Mouse (Mus musculus) myocyte (in vitro differentiated cells): Measurements from ENCODE around the gene Slc25a17. TPM values are rescaled to one million over a fixed set of nuclear protein-coding genes. Genes with fewer than 3 reads are reported as not detected.
A peak's percentile ranks its signal among the peaks of the same experiment; 100 is the strongest.

ENCODE experiments used
- H3K27me3 ChIP-seq: one replicate; pipeline ENCODE4 v1.6.1; 2011; ENCODE audit not compliant: control insufficient read depth, insufficient read depth, insufficient read length
- H3K36me3 ChIP-seq: one replicate; pipeline ENCODE4 v1.6.1; 2011; ENCODE audit not compliant: control insufficient read depth, insufficient read depth
- H3K4me2 ChIP-seq: one replicate; pipeline ENCODE4 v1.6.1; 2011; ENCODE audit warnings: low read depth, control low read depth
- H3K4me3 ChIP-seq: one replicate; pipeline ENCODE4 v1.5.1; 2011; ENCODE audit warnings: mild to moderate bottlenecking, control low read depth, moderate library complexity
- H3K79me2 ChIP-seq: one replicate; pipeline ENCODE4 v1.6.1; 2011; ENCODE audit not compliant: control insufficient read depth, insufficient read depth
- H3ac ChIP-seq: one replicate; pipeline ENCODE4 v1.6.1; 2011; ENCODE audit not compliant: control insufficient read depth, insufficient read length
- CEBPB ChIP-seq: IDR thresholded peaks from 2 replicates; pipeline ENCODE4 v1.6.1; 2011; ENCODE audit warnings: mild to moderate bottlenecking, moderate library complexity; ENCODE audit not compliant: poor library complexity, insufficient read depth, severe bottlenecking
- E2F4 ChIP-seq: IDR thresholded peaks from one replicate; pipeline ENCODE4 v1.6.1; 2011; ENCODE audit warnings: mild to moderate bottlenecking, control low read depth, moderate library complexity; ENCODE audit not compliant: insufficient read depth
- MAX ChIP-seq: IDR thresholded peaks from one replicate; pipeline ENCODE4 v1.6.1; 2011; ENCODE audit warnings: low read depth, mild to moderate bottlenecking, control low read depth
- MYOD1 ChIP-seq, 3 experiments: IDR thresholded peaks; one replicate each; pipeline ENCODE4 v1.6.1; 2011; ENCODE audit warnings: control low read depth in 2 of 3, low read depth in 2 of 3, mild to moderate bottlenecking in 2 of 3, moderate library complexity in 1 of 3; ENCODE audit not compliant: insufficient read length in 2 of 3, control insufficient read depth in 1 of 3
- MYOG ChIP-seq, 3 experiments: IDR thresholded peaks; one replicate each; pipeline ENCODE4 v1.6.1; 2011; ENCODE audit warnings: control low read depth in 2 of 3, low read depth in 2 of 3, mild to moderate bottlenecking in 2 of 3; ENCODE audit not compliant: insufficient read length in 2 of 3, control insufficient read depth in 1 of 3, insufficient read depth in 1 of 3
- POLR2A ChIP-seq: IDR thresholded peaks from one replicate; pipeline ENCODE4 v1.6.1; 2011; ENCODE audit warnings: low read depth, mild to moderate bottlenecking, control low read depth, moderate library complexity; ENCODE audit not compliant: insufficient read length
- POLR2AphosphoS2 ChIP-seq: IDR thresholded peaks from one replicate; pipeline ENCODE4 v1.6.1; 2011; ENCODE audit warnings: low read depth, control low read depth; ENCODE audit not compliant: insufficient read length
- REST ChIP-seq: IDR thresholded peaks from one replicate; pipeline ENCODE4 v1.6.1; 2011; ENCODE audit warnings: mild to moderate bottlenecking, control low read depth, moderate library complexity; ENCODE audit not compliant: insufficient read depth, insufficient read length
- SRF ChIP-seq: IDR thresholded peaks from one replicate; pipeline ENCODE4 v1.6.1; 2011; ENCODE audit warnings: low read depth; ENCODE audit not compliant: control insufficient read depth, insufficient read length
- TCF12 ChIP-seq: IDR thresholded peaks from one replicate; pipeline ENCODE4 v1.6.1; 2011; ENCODE audit warnings: mild to moderate bottlenecking, control low read depth; ENCODE audit not compliant: poor library complexity, insufficient read depth, severe bottlenecking
- TCF3 ChIP-seq: IDR thresholded peaks from one replicate; pipeline ENCODE4 v1.6.1; 2011; ENCODE audit warnings: low read depth, control low read depth; ENCODE audit not compliant: insufficient read length
- USF1 ChIP-seq: IDR thresholded peaks from one replicate; pipeline ENCODE4 v1.6.1; 2011; ENCODE audit warnings: low read depth, mild to moderate bottlenecking, control low read depth, moderate library complexity
- polyA plus RNA-seq: library from polyadenylated mRNA; unstranded; fragments of >200 nt; fragmentation: generic; extraction: Trizol; gene quantifications from one replicate; pipeline ENCODE4 v1.2.1, GENCODE M21; 2012; ENCODE audit warnings: missing spikeins

Slc25a17 gene
- polyA plus RNA-seq, 1 experiment: 40.9 TPM

GRCm38 (mm10) chr15:81300520-81301069 lies 60.0 kb downstream of the Slc25a17 start:
- TF ChIP-seq E2F4 (no peak), USF1 (peak; percentile 39), MYOD1 (IDR thresholded peaks at IDR 0.05; ENCODE audit: control insufficient read depth in 1 of 3, insufficient read length in 2 of 3, low read depth in 2 of 3) (peak in 1 of 3 experiments; percentile 12), MYOG (IDR thresholded peaks at IDR 0.05; ENCODE audit: control insufficient read depth in 1 of 3, insufficient read depth in 1 of 3, insufficient read length in 2 of 3, low read depth in 2 of 3) (peak in 1 of 3 experiments; percentile 26), POLR2AphosphoS2 (no peak), POLR2A (no peak), REST (no peak)
- Histone ChIP-seq H3K4me3 (no peak overlapping the region), H3ac (no peak overlapping the region), H3K79me2 (no peaks in the 10 kb centered on the region), H3K36me3 (no peaks in the 10 kb centered on the region), H3K4me2 (peak overlapping the region; percentile 56), H3K27me3 (no peaks in the 10 kb centered on the region)

DNA sequence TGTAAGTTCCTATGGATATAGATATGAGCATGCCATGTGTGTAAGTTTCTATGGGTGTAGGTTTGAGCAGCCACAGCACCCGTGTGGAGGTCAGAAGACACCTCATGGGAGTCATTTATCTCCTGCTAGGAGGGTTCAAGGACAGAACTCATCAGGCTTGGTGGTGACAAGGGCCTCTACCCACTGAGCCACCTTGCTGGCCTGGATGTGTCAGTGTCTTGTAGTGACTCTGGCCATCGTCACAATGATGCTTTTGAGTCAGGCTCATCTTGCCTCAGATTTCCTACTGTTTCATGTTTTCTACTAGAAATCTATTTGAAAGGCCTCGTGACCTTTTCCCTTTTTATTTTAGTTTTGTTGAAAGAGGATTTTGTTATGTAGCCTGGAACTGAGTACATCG lies 61.1 kb downstream of the Slc25a17 start:
- Histone ChIP-seq H3K27me3 (no peaks in the 10 kb centered on the region), H3K79me2 (no peaks in the 10 kb centered on the region), H3ac (no peak overlapping the region), H3K4me3 (no peak overlapping the region), H3K36me3 (no peaks in the 10 kb centered on the region), H3K4me2 (no peak overlapping the region)
- TF ChIP-seq POLR2AphosphoS2: no peak
- TF ChIP-seq SRF: no peak
- no peak for TF ChIP-seq USF1
- no peak for TF ChIP-seq E2F4
- TF ChIP-seq POLR2A: no peak
- no peak for TF ChIP-seq CEBPB
- TF ChIP-seq TCF3: no peak
- TF ChIP-seq TCF12: no peak
- TF ChIP-seq MAX: no peak
- TF ChIP-seq MYOD1 (IDR thresholded peaks at IDR 0.05; ENCODE audit: control insufficient read depth in 1 of 3, insufficient read length in 2 of 3, low read depth in 2 of 3): no peak
- no peak for TF ChIP-seq REST

DNA sequence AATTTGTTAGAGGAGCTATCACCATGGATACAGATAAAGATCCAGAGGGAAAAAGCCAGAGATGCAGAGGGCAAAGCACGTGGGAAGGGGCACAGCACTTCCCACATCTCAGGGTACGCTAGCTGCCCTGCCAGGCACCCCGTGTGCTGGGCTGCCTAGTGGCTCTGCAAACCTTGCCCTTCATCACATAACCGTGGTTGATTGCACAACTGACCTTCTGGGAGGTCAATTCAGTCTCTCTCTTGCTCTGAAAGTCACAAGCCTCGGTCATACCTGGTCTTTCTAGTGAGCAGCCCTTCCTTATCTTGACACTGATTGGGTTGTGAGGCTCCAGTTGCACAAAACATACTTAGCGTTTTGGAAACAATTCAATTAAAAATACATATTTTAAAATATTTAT lies 62.4 kb downstream of the Slc25a17 start:
- H3K27me3 ChIP-seq: no peaks in the 10 kb centered on the region
- TF ChIP-seq TCF12 (no peak), CEBPB (peak; percentile 68; the same call in 1 of the 2 replicates)
- no peak overlapping the region for H3ac ChIP-seq
- no peaks in the 10 kb centered on the region for H3K36me3 ChIP-seq
- H3K4me3 ChIP-seq: no peak overlapping the region
- no peaks in the 10 kb centered on the region for H3K79me2 ChIP-seq
- H3K4me2 ChIP-seq: no peak overlapping the region

GRCm38 (mm10) chr15:81297543-81297942 lies 63.1 kb downstream of the Slc25a17 start:
- H3K4me3 ChIP-seq: no peak overlapping the region
- H3K27me3 ChIP-seq: no peaks in the 10 kb centered on the region
- H3K36me3 ChIP-seq: no peaks in the 10 kb centered on the region
- H3ac ChIP-seq: no peak overlapping the region
- no peaks in the 10 kb centered on the region for H3K79me2 ChIP-seq
- H3K4me2 ChIP-seq: no peak overlapping the region
- TF ChIP-seq TCF12: no peak
- TF ChIP-seq POLR2AphosphoS2: no peak
- no peak for TF ChIP-seq TCF3
- TF ChIP-seq MYOD1 (IDR thresholded peaks at IDR 0.05; ENCODE audit: control insufficient read depth in 1 of 3, insufficient read length in 2 of 3, low read depth in 2 of 3): no peak
- no peak for TF ChIP-seq MAX
- TF ChIP-seq E2F4: no peak
- TF ChIP-seq SRF: no peak
- no peak for TF ChIP-seq MYOG (IDR thresholded peaks at IDR 0.05; ENCODE audit: control insufficient read depth in 1 of 3, insufficient read depth in 1 of 3, insufficient read length in 2 of 3, low read depth in 2 of 3)
- TF ChIP-seq USF1: no peak
- TF ChIP-seq POLR2A: no peak
- no peak for TF ChIP-seq REST
- TF ChIP-seq CEBPB: no peak

DNA sequence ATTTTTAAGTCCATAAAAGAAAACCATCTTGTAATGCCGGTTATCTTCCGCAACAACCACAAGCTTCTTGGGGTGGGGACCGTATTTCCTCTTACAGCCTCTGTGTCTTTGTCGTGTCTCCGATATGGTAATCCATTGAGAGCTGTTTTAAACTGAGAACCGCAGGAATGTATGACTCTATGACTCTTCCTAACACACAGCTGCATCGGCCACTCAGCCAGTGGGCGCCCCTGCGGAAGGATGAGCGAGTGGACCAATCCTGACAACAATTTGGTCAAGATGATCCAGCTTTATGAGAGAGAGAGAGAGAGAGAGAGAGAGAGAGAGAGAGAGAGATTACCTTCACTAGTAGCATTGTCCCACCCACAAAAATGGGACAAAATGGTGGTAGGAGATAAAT lies 65.7 kb downstream of the Slc25a17 start:
- TF ChIP-seq TCF12 (peak; percentile 79), POLR2A (no peak), MYOD1 (IDR thresholded peaks at IDR 0.05; ENCODE audit: control insufficient read depth in 1 of 3, insufficient read length in 2 of 3, low read depth in 2 of 3) (peak; percentile 94 to 98 (median 96)), MAX (no peak), SRF (no peak), USF1 (no peak), REST (no peak), CEBPB (peak; percentile 20; the same call in 1 of the 2 replicates), E2F4 (no peak), POLR2AphosphoS2 (no peak), MYOG (IDR thresholded peaks at IDR 0.05; ENCODE audit: control insufficient read depth in 1 of 3, insufficient read depth in 1 of 3, insufficient read length in 2 of 3, low read depth in 2 of 3) (peak in 2 of 3 experiments; percentile 49 to 86), TCF3 (peak; percentile 78)
- H3K36me3 ChIP-seq: no peaks in the 10 kb centered on the region
- no peaks in the 10 kb centered on the region for H3K79me2 ChIP-seq
- H3K27me3 ChIP-seq: no peaks in the 10 kb centered on the region
- peak overlapping the region; percentile 16 for H3K4me3 ChIP-seq
- H3K4me2 ChIP-seq: peak overlapping the region; percentile 100
- no peak overlapping the region for H3ac ChIP-seq
